Mouse (Mus musculus): ENCODE measurements around the gene Dnah11. TPM values are rescaled to one million over a fixed set of nuclear protein-coding genes. Genes with fewer than 3 reads are reported as not detected.

Dnah11 gene
- total RNA-seq, 2 experiments from 2014 or later = 0.63 to 1.2 TPM

GRCm38 (mm10) chr12:117842676-117843075 is 356.2 kb downstream of the Dnah11 start:
- no peak for DNase-seq (ENCODE audit: extremely low spot score in 1 of 2, low spot score in 2 of 2)
- intact Hi-C loops (cut with DNase I) = no loop called here

DNA sequence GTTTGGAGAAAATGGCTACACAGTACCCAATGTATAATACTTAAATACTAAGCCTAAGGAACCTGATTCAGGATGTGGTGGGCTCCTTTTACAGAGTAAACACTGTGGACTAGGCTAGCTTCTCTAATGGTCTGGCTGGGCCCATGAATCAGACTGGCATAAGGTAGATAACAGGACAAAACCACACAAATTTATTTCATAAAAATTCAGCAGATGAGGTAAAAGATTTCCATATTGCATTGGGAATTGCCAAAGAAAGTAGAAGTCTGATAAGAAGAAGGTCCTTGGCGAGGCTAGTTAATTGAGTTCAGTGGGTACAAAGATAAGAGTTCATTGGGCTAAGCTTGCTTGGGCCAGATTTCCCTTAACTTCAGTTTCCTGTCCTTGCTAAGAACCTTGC is 358.1 kb downstream of the Dnah11 start:
- intact Hi-C loops (cut with DNase I) = no loop called here
- DNase-seq (ENCODE audit: extremely low spot score in 1 of 2, low spot score in 2 of 2) = no peak

- DNase-seq (ENCODE audit: extremely low spot score in 1 of 2, low spot score in 2 of 2) = no peak
- intact Hi-C loops (cut with DNase I) = no loop called here
Observed at GRCm38 (mm10) chr12:117837376-117837775, 361.5 kb downstream of the Dnah11 start.

GRCm38 (mm10) chr12:117835371-117835770 is 363.5 kb downstream of the Dnah11 start:
- intact Hi-C loops (cut with DNase I) = no loop called here

GRCm38 (mm10) chr12:117834652-117835051 is 364.2 kb downstream of the Dnah11 start:
- no peak for DNase-seq (ENCODE audit: extremely low spot score in 1 of 2, low spot score in 2 of 2)
- intact Hi-C loops (cut with DNase I) = no loop called here

More at GRCm38 (mm10) chr12:117835371-117835770, 363.5 kb downstream of the Dnah11 start:
- DNase-seq (ENCODE audit: extremely low spot score in 1 of 2, low spot score in 2 of 2) = no peak

- intact Hi-C loops (cut with DNase I) = no loop called here
- DNase-seq (ENCODE audit: extremely low spot score in 1 of 2, low spot score in 2 of 2) = no peak
Observed at GRCm38 (mm10) chr12:117832190-117832589, 366.7 kb downstream of the Dnah11 start.

DNA sequence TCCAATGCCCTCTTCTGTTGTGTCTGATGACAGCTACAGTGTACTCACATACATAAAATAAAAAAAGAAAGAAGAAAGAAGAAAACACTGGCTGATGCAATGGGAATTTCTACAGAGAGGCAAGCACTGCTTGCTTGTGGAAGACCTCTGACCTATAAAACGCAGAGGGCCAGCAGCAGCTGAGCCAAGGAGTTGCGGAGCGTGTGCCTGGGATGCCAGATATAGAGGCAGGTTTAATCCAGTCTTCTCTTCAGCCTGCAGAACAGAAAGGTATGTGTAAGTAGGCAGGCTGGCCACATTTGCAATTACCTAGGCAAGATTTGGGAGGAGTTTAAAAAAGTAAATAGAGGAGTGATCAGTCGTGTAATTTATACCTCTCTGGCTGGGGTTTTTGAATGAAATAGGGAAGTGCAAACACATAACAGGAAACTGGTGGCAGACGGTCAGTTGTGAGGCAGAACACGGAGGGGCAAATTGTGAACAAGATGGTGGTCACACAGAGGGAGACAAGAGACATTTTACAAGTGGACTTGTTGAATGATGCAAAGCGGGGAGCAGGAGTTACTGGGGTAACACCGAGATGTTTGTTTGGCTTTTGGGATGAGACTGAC is 367.4 kb downstream of the Dnah11 start:
- DNase-seq (ENCODE audit: extremely low spot score in 1 of 2, low spot score in 2 of 2) = no peak
- intact Hi-C loops (cut with DNase I) = no loop called here

DNA sequence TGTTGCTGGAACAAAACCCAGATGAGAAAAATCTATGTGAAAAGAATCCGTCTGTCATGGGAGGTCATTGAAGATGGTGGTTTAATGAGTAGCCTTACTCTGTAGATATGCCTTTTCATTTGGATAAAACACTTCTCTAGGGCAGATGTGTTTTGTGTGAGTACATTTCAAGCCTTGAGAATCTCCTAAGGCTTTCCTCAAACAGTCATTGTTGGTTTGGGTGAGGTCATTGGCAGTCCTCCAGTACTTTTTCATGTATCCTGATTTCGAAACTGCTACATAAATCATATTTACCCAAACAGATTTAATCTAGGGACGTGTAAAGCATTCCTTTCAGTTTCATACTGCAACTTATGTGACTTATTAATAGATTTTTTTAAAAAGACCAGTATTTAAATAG is 370.5 kb downstream of the Dnah11 start:
- intact Hi-C loops (cut with DNase I) = no loop called here
- DNase-seq (ENCODE audit: extremely low spot score in 1 of 2, low spot score in 2 of 2) = no peak

Other genes starting within 250 kb of the Dnah11 start
- 10 to 100 TPM; 29.0 to 29.4 TPM for gene Sp4, start 102.4 kb upstream of the Dnah11 start, total RNA-seq (2021)

Data from left cerebral cortex, postnatal 10 days (tissue).